Mouse (Mus musculus): ENCODE data around the gene Olfr50.

Gene Olfr50

GRCm38 (mm10) chr2:36790238-36790637 lies at the start of gene Olfr50:
Gene Olfr50 (plus strand): TSS chr2:36790538.
- no peak for DNase-seq (ENCODE audit: extremely low spot score, low read depth, low spot score)

GRCm38 (mm10) chr2:36783976-36784375 lies 6.4 kb upstream of the Olfr50 start, which contains the start of gene Olfr348:
Gene Olfr348 (plus strand): TSS chr2:36784276.
- no peak for DNase-seq (ENCODE audit: extremely low spot score, low read depth, low spot score)

GRCm38 (mm10) chr2:36816932-36817331 lies 26.6 kb downstream of the Olfr50 start, which contains the start of gene Olfr3:
Gene Olfr3 (minus strand): TSS chr2:36817032.
- no peak for DNase-seq (ENCODE audit: extremely low spot score, low read depth, low spot score)

- no peak for DNase-seq (ENCODE audit: extremely low spot score, low read depth, low spot score)
Observed at GRCm38 (mm10) chr2:36846010-36846409, 55.7 kb downstream of the Olfr50 start, which contains the start of gene Olfr350. Gene Olfr350 (plus strand): TSS chr2:36846310.

All from hindlimb bud, embryonic 11.5 days (tissue).